In genomic region chr4:139598950-139599518, GRCm38 (mm10) we compare ENCODE assay signal across 9 mouse cellular contexts. TPM values are rescaled to one million over a fixed set of nuclear protein-coding genes. Genes with fewer than 3 reads are reported as not detected.
DNase-seq lines count a peak whose midpoint lies in the region; ATAC-seq and TF ChIP-seq lines count a peak whose summit lies in the region.
"Had no signal": no experiment of that assay in that cellular context is flagged by ENCODE, and none has a peak within 500 bp of the region (broad histone marks: within the 10 kb centered on the region; RNA-seq: fewer than 3 reads in every experiment).

No protein-coding gene starts in this region.

- H3K36me3 ChIP-seq in E14TG2a.4 (ENCODE audit: insufficient read depth, low read length), result no peaks in the 10 kb centered on the region

- peak overlapping the region; percentile 73 for H3K4me3 ChIP-seq in E14TG2a.4 (replicated peaks; ENCODE audit: low read length)
- H3K4me3 ChIP-seq in bone marrow macrophage, adult 2 months (ENCODE audit: insufficient read depth, low read length), result peak overlapping the region; percentile 48

- H3K27me3 ChIP-seq in E14TG2a.4 (ENCODE audit: insufficient read depth, low read length), result no peaks in the 10 kb centered on the region

- peak; percentile 44 to 78 for DNase-seq in frontal cortex, adult 2 months (ENCODE audit: extremely low spot score in 1 of 2, low spot score in 1 of 2)
- peak; percentile 83 for DNase-seq in layer of hippocampus, adult 9-11 months
- peak; percentile 93 to 96 for DNase-seq in lung, postnatal 4 days
- peak; percentile 78 for DNase-seq in right cerebral cortex, adult 18-20 months
- DNase-seq in urinary bladder, postnatal 25 days (ENCODE audit: low spot score), result peak; percentile 84

- H3K9me3 ChIP-seq in E14TG2a.4 (ENCODE audit: low read length), result no peaks in the 10 kb centered on the region

- peak; percentile 19 to 39; a peak in 3 of 4 replicates for ATAC-seq in hematopoietic stem cell, adult 5-6 weeks (replicated peaks in 1 of 2; ENCODE audit: insufficient read depth in 1 of 2, low FRiP score in 2 of 2, low TSS enrichment in 1 of 2, low read depth in 1 of 2, poor library complexity in 2 of 2, severe bottlenecking in 2 of 2)

- TF ChIP-seq POLR2A in bone marrow macrophage, adult 2 months (IDR thresholded peaks at IDR 0.05; ENCODE audit: borderline replicate concordance, low read depth, low read length), result no peak

- TF ChIP-seq CTCF in E14TG2a.4 (conservative IDR thresholded peaks at IDR 0.05; ENCODE audit: low read length), result no peak
- TF ChIP-seq CTCF in bone marrow macrophage, adult 2 months (IDR thresholded peaks at IDR 0.05; ENCODE audit: low read depth, low read length), result no peak

- peak overlapping the region; percentile 92 for H3K27ac ChIP-seq in bone marrow macrophage, adult 2 months (ENCODE audit: insufficient read depth, low read depth, low read length)

- peaks cover 99% of the 10 kb centered on the region for H3K4me1 ChIP-seq in E14TG2a.4 (replicated peaks; ENCODE audit: low read depth, low read length)
- H3K4me1 ChIP-seq in bone marrow macrophage, adult 2 months (ENCODE audit: control insufficient read depth, insufficient read depth, low read length), result peaks cover 60% of the 10 kb centered on the region

RNA-seq across cellular contexts. Expression of gene Gm21969, which starts 4.0 kb away (rescaled TPM):
- polyA plus RNA-seq in bone marrow macrophage, adult 2 months (2012; ENCODE audit: insufficient read depth, insufficient read length, missing spikeins), result not detected in 2 replicates
- 0.02 and 0.04 TPM in 2 replicates for polyA plus RNA-seq in frontal cortex, adult 2 months (2012; rRNA removed)
- not detected in 2 replicates for total RNA-seq in hematopoietic stem cell, adult 5-6 weeks (2017)
- total RNA-seq: layer of hippocampus, postnatal 25 days had no signal

RNA-seq across cellular contexts. Expression of gene Aldh4a1, which starts 23.6 kb away (rescaled TPM):
- 13.3 and 13.8 TPM in 2 replicates for polyA plus RNA-seq in bone marrow macrophage, adult 2 months (2012; ENCODE audit: insufficient read depth, insufficient read length, missing spikeins)
- 22.6 and 24.7 TPM in 2 replicates for polyA plus RNA-seq in frontal cortex, adult 2 months (2012; rRNA removed)
- 5.7 and 9.9 TPM in 2 replicates for total RNA-seq in hematopoietic stem cell, adult 5-6 weeks (2017)

RNA-seq across cellular contexts. Expression of gene Tas1r2, which starts 54.3 kb away (rescaled TPM):
- polyA plus RNA-seq in bone marrow macrophage, adult 2 months (2012; ENCODE audit: insufficient read depth, insufficient read length, missing spikeins), result not detected in 2 replicates
- 0.06 TPM in 1 of 2 replicates, not detected in the other for polyA plus RNA-seq in frontal cortex, adult 2 months (2012; rRNA removed)
- total RNA-seq in hematopoietic stem cell, adult 5-6 weeks (2017), result not detected in 2 replicates
- total RNA-seq: layer of hippocampus, postnatal 25 days had no signal

Comparison
In these comparisons a context has a peak if more than half of its experiments do, and no peak if none do; other contexts are left out.
1. Peak in every context shown above with its lines: DNase-seq, ATAC-seq, H3K4me3 ChIP-seq and H3K27ac ChIP-seq.